Mouse (Mus musculus) spleen, adult 18-20 months (tissue): ENCODE results near the gene Eloa.
"Not testable (repeated sequence)": the region's sequence is repeated elsewhere in the genome, so short reads cannot be mapped to it uniquely, and the experiment has no call there.

Experiments used
- DNase-seq, 2 experiments: peaks; one replicate each; pipeline ENCODE4 v3.0.0; 2022; ENCODE audit warnings: mixed read lengths in 2 of 2

Gene Eloa

GRCm38 (mm10) chr4:135980223-135980622 lies 41.3 kb downstream of the Eloa start:
- DNase-seq = not testable (repeated sequence)

- DNase-seq = no peak
Observed at GRCm38 (mm10) chr4:135976146-135976545, 45.4 kb downstream of the Eloa start.

GRCm38 (mm10) chr4:135972911-135973811 lies 48.4 kb downstream of the Eloa start:
- DNase-seq = no peak

GRCm38 (mm10) chr4:135972556-135972906 lies 49.0 kb downstream of the Eloa start, which contains the start of gene Lypla2:
Lypla2 (minus strand) TSS chr4:135972626.
- peak; percentile 75 for DNase-seq

GRCm38 (mm10) chr4:135971805-135972555 lies 49.6 kb downstream of the Eloa start:
- DNase-seq = no peak

GRCm38 (mm10) chr4:135970585-135970984 lies 51.0 kb downstream of the Eloa start:
- DNase-seq = no peak

- DNase-seq = no peak
Observed at GRCm38 (mm10) chr4:135969070-135969750, 52.4 kb downstream of the Eloa start.

GRCm38 (mm10) chr4:135968271-135968869 lies 53.2 kb downstream of the Eloa start:
- DNase-seq = no peak

GRCm38 (mm10) chr4:135967086-135967760 lies 54.3 kb downstream of the Eloa start:
- no peak for DNase-seq

GRCm38 (mm10) chr4:135966283-135966682 lies 55.3 kb downstream of the Eloa start:
- no peak for DNase-seq

GRCm38 (mm10) chr4:135965113-135965512 lies 56.5 kb downstream of the Eloa start:
- no peak for DNase-seq

- DNase-seq = no peak
Observed at GRCm38 (mm10) chr4:135964426-135964825, 57.1 kb downstream of the Eloa start.

GRCm38 (mm10) chr4:135963457-135964193 lies 57.9 kb downstream of the Eloa start, which contains the start of gene Gale:
Gale (plus strand) TSS chr4:135963727.
- DNase-seq = peak; percentile 88 to 91

GRCm38 (mm10) chr4:135962946-135963345 lies 58.6 kb downstream of the Eloa start:
- DNase-seq = no peak

- no peak for DNase-seq
Observed at GRCm38 (mm10) chr4:135962198-135962597, 59.4 kb downstream of the Eloa start.

GRCm38 (mm10) chr4:135961709-135962108 lies 59.9 kb downstream of the Eloa start:
- DNase-seq = no peak

GRCm38 (mm10) chr4:135960717-135961116 lies 60.8 kb downstream of the Eloa start:
- DNase-seq = peak; percentile 63 to 86

- no peak for DNase-seq
Observed at GRCm38 (mm10) chr4:135958354-135958753, 63.2 kb downstream of the Eloa start.

- no peak for DNase-seq
Observed at GRCm38 (mm10) chr4:135955886-135956285, 65.7 kb downstream of the Eloa start.

GRCm38 (mm10) chr4:135954241-135954640 lies 67.3 kb downstream of the Eloa start:
- DNase-seq = peak in 1 of 2 experiments; percentile 77
